ENCODE assay signal across 11 mouse cellular contexts in genomic region chr12:84829913-84830312, GRCm38 (mm10).
"Had no signal": no experiment of that assay in that cellular context is flagged by ENCODE, and none has a peak within 500 bp of the region (broad histone marks: within the 10 kb centered on the region; RNA-seq: fewer than 3 reads in every experiment).

No protein-coding gene starts in this region.

- DNase-seq: kidney, postnatal 14 days; lung, postnatal 14 days; right cerebral cortex, postnatal 14 days; thymus, adult 2 months; thymus, postnatal 25 days had no signal

- H3K27me3 ChIP-seq: lung, embryonic 15.5 days; midbrain, embryonic 12.5 days; stomach, embryonic 15.5 days had no signal

- H3K27ac ChIP-seq: left cerebral cortex, adult 2 months; limb, embryonic 15.5 days; liver, embryonic 12.5 days; lung, embryonic 15.5 days; midbrain, embryonic 12.5 days; stomach, embryonic 15.5 days had no signal

- H3K4me3 ChIP-seq: left cerebral cortex, adult 2 months; limb, embryonic 15.5 days; liver, embryonic 12.5 days; lung, embryonic 15.5 days; midbrain, embryonic 12.5 days; stomach, embryonic 15.5 days had no signal

- H3K36me3 ChIP-seq: limb, embryonic 15.5 days; liver, embryonic 12.5 days; lung, embryonic 15.5 days; midbrain, embryonic 12.5 days; stomach, embryonic 15.5 days had no signal

- H3K4me2 ChIP-seq: limb, embryonic 15.5 days; liver, embryonic 12.5 days; lung, embryonic 15.5 days; midbrain, embryonic 12.5 days; stomach, embryonic 15.5 days had no signal

- H3K9ac ChIP-seq: limb, embryonic 15.5 days; liver, embryonic 12.5 days; lung, embryonic 15.5 days; midbrain, embryonic 12.5 days; stomach, embryonic 15.5 days had no signal

- H3K4me1 ChIP-seq: liver, embryonic 12.5 days; midbrain, embryonic 12.5 days; stomach, embryonic 15.5 days had no signal

- ATAC-seq: liver, embryonic 12.5 days had no signal

- H3K9me3 ChIP-seq: limb, embryonic 15.5 days; liver, embryonic 12.5 days; lung, embryonic 15.5 days; midbrain, embryonic 12.5 days; stomach, embryonic 15.5 days had no signal
